Mouse (Mus musculus) brown adipose tissue, adult 24 weeks (tissue): ENCODE data around the gene Gm21083. TPM values are rescaled to one million over a fixed set of nuclear protein-coding genes. Genes with fewer than 3 reads are reported as not detected.
"Not testable (repeated sequence)": the region's sequence is repeated elsewhere in the genome, so short reads cannot be mapped to it uniquely, and the experiment has no call there.

Source experiments
- H3K27ac ChIP-seq: fragments of 200-500 bp; replicated peaks from 2 replicates; pipeline ENCODE4 v1.5.1; 2012; ENCODE audit warnings: low read depth, mild to moderate bottlenecking, low read length
- H3K4me1 ChIP-seq: fragments of 200-500 bp; 2 replicates; pipeline ENCODE4 v1.6.1; 2012; ENCODE audit warnings: low read length, mixed read lengths; ENCODE audit not compliant: control insufficient read depth, insufficient read depth, insufficient read length
- H3K4me3 ChIP-seq: fragments of 200-500 bp; 2 replicates; pipeline ENCODE4 v1.5.1; 2012; ENCODE audit warnings: low read depth, mild to moderate bottlenecking, low read length, moderate library complexity; ENCODE audit not compliant: insufficient read depth
- polyA plus RNA-seq: library from polyadenylated mRNA; stranded (reverse); fragments of >200 nt; gene quantifications from 2 replicates; pipeline ENCODE4 v1.2.4, GENCODE M21; 2012; ENCODE audit not compliant: missing spikeins, insufficient read depth, insufficient read length

Gm21083 gene
- polyA plus RNA-seq: not detected in 2 replicates

DNA sequence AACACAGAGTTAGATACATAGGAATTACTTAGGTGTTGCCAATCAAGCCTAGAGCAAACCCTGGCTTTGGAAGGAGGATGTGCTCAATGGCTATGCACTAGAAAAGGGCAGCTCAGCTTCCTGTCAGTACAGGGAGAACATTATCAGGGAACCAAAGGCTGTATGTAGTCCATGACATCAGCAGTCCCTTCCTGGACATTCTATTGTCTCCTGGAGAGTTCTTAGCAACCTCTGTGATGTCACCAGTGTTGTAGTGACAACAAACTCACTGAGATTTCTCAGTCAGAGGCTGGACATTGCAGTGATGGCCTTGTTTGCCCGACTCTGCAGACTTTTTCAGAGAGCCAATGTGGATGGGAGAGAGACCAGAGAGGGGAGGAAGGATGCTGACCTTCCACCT lies at the start of gene Gm21083:
Gene Gm21083 (plus strand): TSS at position 301 of the 400 bp plus-strand sequence.
- not testable (repeated sequence) for H3K4me3 ChIP-seq, H3K4me1 ChIP-seq, H3K27ac ChIP-seq

DNA sequence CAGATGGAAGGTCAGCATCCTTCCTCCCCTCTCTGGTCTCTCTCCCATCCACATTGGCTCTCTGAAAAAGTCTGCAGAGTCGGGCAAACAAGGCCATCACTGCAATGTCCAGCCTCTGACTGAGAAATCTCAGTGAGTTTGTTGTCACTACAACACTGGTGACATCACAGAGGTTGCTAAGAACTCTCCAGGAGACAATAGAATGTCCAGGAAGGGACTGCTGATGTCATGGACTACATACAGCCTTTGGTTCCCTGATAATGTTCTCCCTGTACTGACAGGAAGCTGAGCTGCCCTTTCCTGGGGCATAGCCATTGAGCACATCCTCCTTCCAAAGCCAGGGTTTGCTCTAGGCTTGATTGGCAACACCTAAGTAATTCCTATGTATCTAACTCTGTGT lies 48.0 kb upstream of the Gm21083 start, which contains the start of gene Gm21190:
Gene Gm21190 (minus strand): TSS at position 101 of the 400 bp plus-strand sequence.
- H3K4me1 ChIP-seq, H3K4me3 ChIP-seq, H3K27ac ChIP-seq: not testable (repeated sequence)

DNA sequence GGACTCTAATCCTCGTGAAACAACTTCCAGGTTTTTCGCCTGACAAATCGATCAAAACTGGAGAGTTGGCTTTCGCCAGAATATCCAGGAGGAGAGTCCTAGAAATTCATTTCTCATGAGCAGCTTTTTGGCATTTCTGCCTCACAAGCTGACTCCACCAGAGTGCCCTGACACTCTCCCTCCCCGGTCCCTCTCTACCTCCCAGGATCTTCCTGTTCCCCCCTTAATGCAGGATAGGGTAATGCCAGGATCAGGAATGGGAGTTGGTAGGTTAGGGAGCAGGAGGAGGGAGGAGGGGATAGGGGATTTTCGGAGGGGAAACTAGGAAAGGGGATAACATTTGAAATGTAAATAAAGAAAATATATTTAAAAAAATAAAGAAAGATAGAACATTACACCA lies 28.5 kb upstream of the Gm21083 start:
- not testable (repeated sequence) for H3K4me3 ChIP-seq, H3K4me1 ChIP-seq, H3K27ac ChIP-seq

DNA sequence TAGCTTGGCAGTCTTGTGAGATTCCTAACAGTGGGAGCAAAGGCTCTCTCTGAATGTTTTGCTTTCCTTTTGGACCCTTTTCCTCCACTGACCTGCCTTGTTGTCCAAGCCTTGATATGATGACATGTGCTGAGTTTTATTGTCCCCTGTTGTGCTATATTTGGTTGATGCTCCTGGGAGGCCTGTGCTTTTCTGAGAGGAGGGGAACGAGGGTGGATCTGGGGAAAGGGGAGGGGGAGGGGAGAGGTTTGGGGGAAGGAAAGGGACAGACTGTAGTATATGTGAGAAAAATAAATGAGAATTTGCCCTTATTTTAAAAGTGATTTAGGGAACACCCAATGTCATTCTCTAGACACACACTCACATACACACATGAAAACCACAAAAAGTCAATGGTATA lies 28.0 kb upstream of the Gm21083 start:
- H3K4me1 ChIP-seq, H3K4me3 ChIP-seq, H3K27ac ChIP-seq: not testable (repeated sequence)

DNA sequence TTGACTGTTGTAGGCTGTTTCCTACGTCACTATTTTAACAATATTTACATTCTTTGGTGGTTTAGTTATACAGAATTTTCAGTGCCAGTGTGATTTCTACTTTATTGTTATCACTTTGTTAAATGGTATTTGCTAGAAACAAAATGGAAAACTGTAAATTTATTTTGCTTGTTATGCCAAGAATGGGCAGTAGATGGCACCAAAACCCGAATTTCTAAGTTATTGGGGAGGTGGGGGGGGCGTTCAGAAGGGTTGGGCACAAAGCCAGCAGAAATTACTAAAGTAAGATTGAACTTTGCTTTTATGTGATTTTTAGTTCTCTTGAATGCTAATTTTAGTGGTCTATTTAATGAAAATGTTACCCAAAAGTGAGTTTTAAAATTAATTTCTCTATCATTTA lies 27.5 kb upstream of the Gm21083 start:
- not testable (repeated sequence) for H3K4me3 ChIP-seq, H3K4me1 ChIP-seq, H3K27ac ChIP-seq

DNA sequence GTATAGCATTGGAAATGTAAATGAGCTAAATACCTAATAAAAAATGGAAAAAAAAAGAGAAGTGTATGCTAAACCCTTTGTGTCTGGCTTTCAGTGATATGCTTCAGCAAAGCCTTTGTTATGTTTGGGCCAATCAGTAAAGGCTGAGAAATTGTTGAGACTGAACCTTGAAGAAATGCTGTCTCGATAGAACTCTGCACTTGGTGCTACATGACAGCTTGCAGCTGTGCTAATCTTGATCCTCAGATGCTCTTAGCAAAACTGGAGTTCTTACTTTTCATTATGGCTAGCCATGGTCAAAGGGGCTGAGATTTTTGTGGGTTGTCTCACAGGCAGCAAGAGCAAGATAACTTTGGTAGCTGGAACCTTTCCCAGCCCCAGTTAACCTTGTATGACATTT lies 18.5 kb upstream of the Gm21083 start:
- not testable (repeated sequence) for H3K4me3 ChIP-seq, H3K4me1 ChIP-seq, H3K27ac ChIP-seq

DNA sequence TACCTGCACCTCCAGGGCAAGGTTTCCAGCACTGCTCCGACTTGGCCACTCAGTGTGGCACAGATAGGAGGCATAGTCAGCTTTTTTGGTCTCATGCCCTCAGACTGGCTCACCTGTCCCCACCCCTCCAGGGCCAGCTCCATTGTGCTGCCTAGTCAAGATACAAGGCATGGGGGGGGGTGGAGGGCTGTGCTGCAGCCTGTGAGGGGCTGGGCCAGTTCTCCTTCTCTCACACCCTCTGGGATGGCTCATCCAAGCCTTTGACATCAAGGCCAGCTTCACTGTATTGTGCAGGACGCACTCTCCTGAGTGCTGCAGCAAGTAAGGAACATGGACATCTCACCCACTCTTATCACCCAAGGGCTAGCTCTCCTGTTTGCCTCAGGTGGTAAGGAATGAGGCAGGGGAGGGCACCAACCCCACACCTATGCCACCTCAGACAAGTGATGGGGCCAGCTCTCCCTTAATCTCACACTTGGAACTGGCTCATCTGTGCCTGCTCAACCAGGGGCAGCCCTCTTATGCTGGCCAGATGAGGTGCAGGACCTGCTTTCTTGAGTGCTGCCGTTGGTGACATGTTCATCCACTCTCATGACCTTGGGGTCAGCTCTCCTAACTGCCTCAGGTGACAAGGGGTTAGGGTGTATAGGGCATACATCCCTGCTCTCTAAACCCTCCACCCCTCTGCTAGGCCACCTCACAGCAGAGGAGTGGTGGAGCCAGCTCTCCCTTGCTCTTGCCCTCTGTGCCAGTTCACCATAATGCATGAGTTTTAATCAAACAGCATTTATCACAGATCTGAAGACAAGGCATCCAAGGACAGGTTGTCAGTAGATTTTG lies 15.5 kb upstream of the Gm21083 start:
- H3K27ac ChIP-seq: not testable (repeated sequence)

DNA sequence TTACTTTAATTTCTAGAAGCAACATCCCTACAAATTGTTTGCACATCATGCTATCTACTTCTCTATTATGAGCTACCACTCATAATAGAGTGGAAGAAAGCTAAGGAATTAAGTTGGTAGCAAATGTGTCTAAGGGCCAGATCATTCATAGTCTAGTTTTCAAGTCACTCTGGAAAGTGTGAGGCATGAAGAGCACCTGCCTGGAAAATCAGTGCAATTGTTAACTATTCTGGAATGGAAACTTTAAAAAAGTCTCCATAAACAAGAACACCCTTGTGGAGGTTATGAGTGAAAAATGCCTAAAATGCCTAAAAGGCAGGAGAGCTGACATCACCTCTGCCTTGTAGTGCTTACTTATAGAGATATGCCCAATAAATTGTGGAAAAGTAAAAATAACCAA lies 3.4 kb upstream of the Gm21083 start:
- H3K4me3 ChIP-seq, H3K4me1 ChIP-seq, H3K27ac ChIP-seq: not testable (repeated sequence)

More for the DNA sequence above, 15.5 kb upstream of the Gm21083 start:
- not testable (repeated sequence) for H3K4me3 ChIP-seq, H3K4me1 ChIP-seq

DNA sequence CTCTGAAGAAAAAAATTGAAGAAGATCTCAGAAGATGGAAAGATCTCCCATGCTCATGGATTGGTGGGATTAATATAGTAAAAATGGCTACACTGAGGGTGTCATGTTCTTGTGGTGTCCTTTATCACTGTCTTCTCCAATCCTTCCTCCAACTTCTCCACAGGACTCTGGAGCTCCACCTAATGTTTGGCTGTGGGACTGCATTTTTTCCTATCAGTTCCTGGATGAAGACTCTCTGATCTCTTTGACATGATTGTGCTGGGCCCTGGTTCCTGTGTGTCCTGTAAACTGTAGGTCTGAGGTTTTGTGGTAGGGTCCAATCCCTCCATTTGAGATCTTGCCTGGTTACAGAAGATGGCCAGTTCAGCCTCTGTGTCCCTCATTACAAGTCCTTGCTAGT lies 9.2 kb downstream of the Gm21083 start:
- not testable (repeated sequence) for H3K27ac ChIP-seq, H3K4me1 ChIP-seq, H3K4me3 ChIP-seq

DNA sequence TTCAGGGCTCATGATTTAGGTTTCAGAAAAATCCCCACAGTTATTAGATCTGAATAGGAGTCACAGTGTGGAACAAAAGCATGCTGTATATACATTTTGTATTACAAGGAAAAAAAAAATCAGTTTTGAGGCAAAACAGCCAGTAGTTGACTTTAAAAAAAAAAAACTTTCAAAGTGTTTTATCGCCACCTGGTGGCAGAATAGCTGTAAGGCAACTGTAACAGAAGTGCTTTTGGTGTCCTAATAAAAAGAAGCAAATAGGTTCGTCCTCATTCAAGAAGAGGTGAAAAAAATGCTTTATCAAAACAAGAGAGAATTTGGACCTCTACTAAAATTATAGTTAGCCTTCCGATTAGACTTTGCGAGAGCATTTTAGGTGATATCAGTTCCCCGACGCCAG lies 11.2 kb downstream of the Gm21083 start:
- H3K27ac ChIP-seq, H3K4me1 ChIP-seq, H3K4me3 ChIP-seq: not testable (repeated sequence)

DNA sequence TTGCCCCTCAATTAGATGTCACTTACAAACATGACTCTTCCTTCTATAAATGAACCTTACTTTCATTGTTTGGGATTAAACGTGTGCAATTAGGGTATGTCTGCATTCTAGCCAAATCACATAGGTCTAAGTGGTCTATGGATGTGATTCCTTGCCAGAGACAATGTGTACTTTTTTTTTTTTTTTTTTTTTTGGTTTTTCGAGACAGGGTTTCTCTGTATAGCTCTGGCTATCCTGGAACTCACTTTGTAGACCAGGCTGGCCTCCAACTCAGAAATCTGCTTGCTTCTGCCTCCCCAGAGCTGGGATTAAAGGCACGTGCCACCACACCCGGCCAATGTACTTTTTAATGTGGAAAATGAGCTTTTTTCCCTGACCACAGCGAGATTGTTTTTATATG lies 13.5 kb downstream of the Gm21083 start:
- H3K27ac ChIP-seq, H3K4me3 ChIP-seq, H3K4me1 ChIP-seq: not testable (repeated sequence)

DNA sequence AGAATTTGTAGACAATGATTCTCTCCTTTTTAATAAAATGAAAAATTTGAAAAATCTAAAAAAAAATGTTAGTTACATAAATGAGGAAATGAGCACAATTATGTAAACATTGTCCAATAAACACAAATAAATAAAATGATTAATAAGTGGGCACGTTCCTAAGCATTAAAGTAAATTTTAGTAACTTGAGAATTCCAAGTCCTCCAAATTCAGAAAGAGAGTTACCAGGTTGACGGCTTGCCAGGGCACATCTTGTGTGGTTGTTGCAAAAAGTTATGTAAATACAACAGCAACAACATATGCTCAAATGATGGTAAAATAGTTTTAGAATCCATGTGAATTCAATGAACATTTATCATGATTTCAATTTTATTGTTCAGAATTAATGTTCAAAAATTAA lies 14.4 kb downstream of the Gm21083 start:
- H3K27ac ChIP-seq, H3K4me3 ChIP-seq, H3K4me1 ChIP-seq: not testable (repeated sequence)

DNA sequence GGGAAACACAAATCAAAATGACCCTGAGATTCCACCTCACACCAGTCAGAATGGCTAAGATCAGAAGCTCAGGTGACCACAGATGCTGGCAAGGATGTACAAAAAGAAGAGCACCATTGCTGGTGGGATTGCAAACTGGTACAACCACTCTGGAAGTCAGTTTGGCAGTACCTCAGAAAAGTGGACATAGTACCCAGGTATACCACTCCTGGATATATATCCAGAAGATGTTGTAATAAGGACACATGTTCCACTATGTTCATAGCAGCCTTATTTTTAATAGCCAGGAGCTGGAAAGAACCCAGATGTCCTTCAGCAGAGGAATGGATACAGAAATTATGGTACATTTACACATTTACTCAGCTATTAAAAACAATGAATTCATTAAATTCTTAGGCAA lies 21.7 kb downstream of the Gm21083 start:
- H3K4me1 ChIP-seq, H3K27ac ChIP-seq, H3K4me3 ChIP-seq: not testable (repeated sequence)

DNA sequence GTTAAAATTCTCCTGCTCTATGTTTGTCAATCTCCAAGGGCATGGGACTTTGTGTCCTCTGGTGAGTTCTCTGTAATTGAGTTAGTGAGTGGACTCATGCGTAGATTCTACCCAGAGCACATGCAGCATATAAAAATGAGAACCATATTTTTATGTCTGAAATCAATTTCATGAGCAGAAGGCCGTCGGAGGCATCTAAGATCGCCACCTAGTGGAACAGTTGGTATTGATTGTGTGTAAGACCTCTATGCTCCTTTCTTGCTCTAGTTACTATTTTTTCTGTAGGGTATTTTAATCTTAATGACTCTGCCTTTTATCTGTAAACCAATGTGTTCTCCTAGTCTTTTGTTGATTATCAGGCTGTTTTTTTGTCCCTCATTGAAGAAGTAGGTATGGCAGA lies 23.2 kb downstream of the Gm21083 start:
- H3K4me3 ChIP-seq: not testable (repeated sequence)

DNA sequence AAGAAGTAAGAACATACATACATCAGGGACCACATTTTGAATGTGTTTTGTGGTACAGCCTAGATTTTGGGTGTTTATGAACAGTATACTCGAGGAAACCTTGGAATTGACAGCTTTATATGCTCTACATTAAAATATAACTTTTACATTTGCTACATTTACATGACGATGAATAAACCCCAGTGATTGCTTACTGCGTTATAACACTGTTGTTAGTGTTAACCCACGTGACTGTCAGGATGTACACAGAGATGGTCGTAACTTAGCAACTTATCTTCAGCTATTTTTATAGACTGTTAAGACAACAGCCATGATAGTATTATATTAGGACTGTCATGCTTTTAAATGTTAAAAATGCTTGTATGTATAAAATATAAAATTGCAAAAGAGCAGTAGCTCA lies 24.3 kb downstream of the Gm21083 start:
- H3K4me3 ChIP-seq, H3K27ac ChIP-seq, H3K4me1 ChIP-seq: not testable (repeated sequence)

More for the DNA sequence above, 23.2 kb downstream of the Gm21083 start:
- not testable (repeated sequence) for H3K27ac ChIP-seq, H3K4me1 ChIP-seq

DNA sequence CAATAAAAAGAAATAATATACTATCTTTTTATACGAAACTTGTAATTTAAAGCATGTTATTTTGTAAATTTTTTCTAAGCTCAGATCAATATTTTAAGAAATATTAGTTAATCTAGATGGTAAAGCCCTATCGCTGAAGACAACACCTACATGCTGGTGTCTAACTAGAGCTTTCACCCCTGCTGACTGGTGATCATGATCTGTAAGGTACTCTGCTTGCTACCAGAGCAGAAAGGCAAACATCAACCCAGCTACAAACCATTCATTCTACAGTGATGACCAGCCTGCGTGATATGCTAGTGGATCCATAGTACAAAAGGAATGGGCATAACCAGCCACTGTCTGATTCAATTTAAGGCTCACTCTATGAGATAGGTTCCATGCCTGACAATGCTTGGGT lies 24.8 kb downstream of the Gm21083 start:
- H3K4me3 ChIP-seq, H3K27ac ChIP-seq, H3K4me1 ChIP-seq: not testable (repeated sequence)
